Mouse (Mus musculus): Measurements from ENCODE around the gene Lcat. TPM values are rescaled to one million over a fixed set of nuclear protein-coding genes. Genes with fewer than 3 reads are reported as not detected.
"Not testable (repeated sequence)": the region's sequence is repeated elsewhere in the genome, so short reads cannot be mapped to it uniquely, and the experiment has no call there.

Gene Lcat
- polyA plus RNA-seq (2012; fragmentation: generic; extraction: Trizol), result 1.4 TPM
- long read RNA-seq, experiment 1, result 0 reads
- long read RNA-seq, experiment 2, result 0 reads

DNA sequence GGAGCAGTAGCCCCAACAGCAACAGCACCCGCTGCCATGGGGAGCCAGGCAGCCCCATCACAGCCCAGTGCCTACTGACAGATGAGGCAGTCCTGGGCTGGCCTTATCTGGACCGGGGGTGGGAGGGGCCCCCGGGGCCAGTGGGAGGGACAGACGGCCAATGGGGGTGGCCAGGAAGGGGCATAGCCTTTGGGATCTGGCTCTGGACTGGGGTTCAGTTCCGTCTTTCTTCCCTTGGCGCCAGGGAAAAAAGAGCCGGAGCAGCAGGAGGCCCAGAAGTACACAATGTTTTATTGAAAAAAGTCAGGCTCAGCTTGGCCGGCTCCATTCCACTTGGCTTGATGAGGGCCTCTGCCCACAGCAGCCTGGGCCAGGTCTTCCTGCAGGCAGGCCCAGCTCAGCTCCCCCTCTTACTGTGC, at the start of gene Lcat:
Lcat (minus strand) TSS at position 62 of the 419 bp plus-strand sequence.
- peaks cover 58% of the 10 kb centered on the region for H3K36me3 ChIP-seq (ENCODE audit: control insufficient read depth, insufficient read depth)
- H3K79me3 ChIP-seq (ENCODE audit: low read depth), result no peaks in the 10 kb centered on the region

DNA sequence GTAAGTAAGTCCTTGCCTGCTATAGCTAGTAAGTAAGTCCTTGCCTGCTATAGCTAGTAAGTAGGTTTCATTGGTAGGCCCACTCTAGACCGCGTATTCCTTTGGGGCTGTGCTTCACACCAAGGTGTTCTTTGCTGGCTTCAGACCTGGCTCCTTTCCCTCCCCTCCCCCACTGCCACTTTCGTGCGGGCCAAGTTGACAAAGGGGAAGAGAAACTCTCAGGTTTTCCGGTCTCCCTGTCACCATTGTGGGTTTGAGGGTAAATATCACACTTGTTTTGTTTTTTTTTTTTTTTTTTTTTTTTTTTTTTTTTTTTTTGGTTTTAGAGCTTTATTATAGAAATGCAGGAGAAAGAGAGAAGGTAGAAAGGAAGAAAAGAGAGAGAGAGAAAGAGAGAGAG, 49.3 kb upstream of the Lcat start:
- Histone ChIP-seq H3K27me3 (ENCODE audit: control insufficient read depth, insufficient read depth, insufficient read length) (peaks cover 11% of the 10 kb centered on the region), H3K79me3 (ENCODE audit: low read depth) (no peaks in the 10 kb centered on the region), H3ac (ENCODE audit: control insufficient read depth, insufficient read length, low read depth) (no peak overlapping the region), H3K4me3 (ENCODE audit: insufficient read depth, poor library complexity, severe bottlenecking) (no peak overlapping the region), H3K36me3 (ENCODE audit: control insufficient read depth, insufficient read depth) (no peaks in the 10 kb centered on the region), H3K79me2 (ENCODE audit: control insufficient read depth, insufficient read depth) (no peaks in the 10 kb centered on the region)
- no peak for TF ChIP-seq CTCF (IDR thresholded peaks at IDR 0.05; ENCODE audit: control insufficient read depth, insufficient read depth, insufficient read length)
- TF ChIP-seq USF1 (IDR thresholded peaks at IDR 0.05; ENCODE audit: low read depth), result no peak
- TF ChIP-seq MAX (IDR thresholded peaks at IDR 0.05), result no peak
- TF ChIP-seq MYOD1 (IDR thresholded peaks at IDR 0.05; ENCODE audit: control insufficient read depth, insufficient read length, low read depth), result no peak
- TF ChIP-seq MYOG (IDR thresholded peaks at IDR 0.05; ENCODE audit: control insufficient read depth, extremely low read depth, insufficient read length), result no peak
- no peak for TF ChIP-seq CEBPB (IDR thresholded peaks at IDR 0.05; ENCODE audit: low read depth)
- no peak for TF ChIP-seq FOSL1 (IDR thresholded peaks at IDR 0.05; ENCODE audit: insufficient read depth, low read length, poor library complexity, severe bottlenecking)

More for the DNA sequence above, at the start of gene Lcat:
- Histone ChIP-seq H3K4me3 (ENCODE audit: insufficient read depth, poor library complexity, severe bottlenecking) (no peak within 1 kb of the TSS), H3K27me3 (ENCODE audit: control insufficient read depth, insufficient read depth, insufficient read length) (no peaks in the 10 kb centered on the region), H3K79me2 (ENCODE audit: control insufficient read depth, insufficient read depth) (no peaks in the 10 kb centered on the region), H3ac (ENCODE audit: control insufficient read depth, insufficient read length, low read depth) (no peak within 1 kb of the TSS)
- TF ChIP-seq MYOG (IDR thresholded peaks at IDR 0.05; ENCODE audit: control insufficient read depth, extremely low read depth, insufficient read length), result no peak
- no peak for TF ChIP-seq MAX (IDR thresholded peaks at IDR 0.05)
- TF ChIP-seq MYOD1 (IDR thresholded peaks at IDR 0.05; ENCODE audit: control insufficient read depth, insufficient read length, low read depth), result no peak
- TF ChIP-seq FOSL1 (IDR thresholded peaks at IDR 0.05; ENCODE audit: insufficient read depth, low read length, poor library complexity, severe bottlenecking), result no peak

DNA sequence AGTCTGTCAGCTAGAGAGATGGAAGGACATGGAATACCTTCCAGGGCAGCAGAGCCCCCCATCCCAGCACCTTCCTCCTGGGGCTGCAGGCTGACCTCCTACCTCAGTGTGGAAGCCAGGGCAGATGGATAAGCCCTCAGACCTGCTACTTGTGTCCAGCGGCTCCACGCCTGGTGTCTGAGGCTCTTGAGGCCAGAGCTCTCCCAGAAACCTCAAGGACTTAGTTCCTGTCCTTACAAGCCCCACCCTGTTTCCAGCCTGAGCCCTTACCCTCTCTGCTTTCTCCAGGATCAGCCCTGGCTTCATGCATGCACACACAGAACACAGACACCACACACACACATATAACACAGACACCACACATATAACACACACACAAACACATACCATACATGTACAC, 48.4 kb upstream of the Lcat start:
- Histone ChIP-seq H3K79me3 (ENCODE audit: low read depth) (no peaks in the 10 kb centered on the region), H3K36me3 (ENCODE audit: control insufficient read depth, insufficient read depth) (no peaks in the 10 kb centered on the region), H3ac (ENCODE audit: control insufficient read depth, insufficient read length, low read depth) (no peak overlapping the region), H3K4me3 (ENCODE audit: insufficient read depth, poor library complexity, severe bottlenecking) (no peak overlapping the region), H3K27me3 (ENCODE audit: control insufficient read depth, insufficient read depth, insufficient read length) (peaks cover 11% of the 10 kb centered on the region), H3K79me2 (ENCODE audit: control insufficient read depth, insufficient read depth) (no peaks in the 10 kb centered on the region)
- TF ChIP-seq CEBPB (IDR thresholded peaks at IDR 0.05; ENCODE audit: low read depth) (no peak), MYOG (IDR thresholded peaks at IDR 0.05; ENCODE audit: control insufficient read depth, extremely low read depth, insufficient read length) (no peak), FOSL1 (IDR thresholded peaks at IDR 0.05; ENCODE audit: insufficient read depth, low read length, poor library complexity, severe bottlenecking) (no peak)

DNA sequence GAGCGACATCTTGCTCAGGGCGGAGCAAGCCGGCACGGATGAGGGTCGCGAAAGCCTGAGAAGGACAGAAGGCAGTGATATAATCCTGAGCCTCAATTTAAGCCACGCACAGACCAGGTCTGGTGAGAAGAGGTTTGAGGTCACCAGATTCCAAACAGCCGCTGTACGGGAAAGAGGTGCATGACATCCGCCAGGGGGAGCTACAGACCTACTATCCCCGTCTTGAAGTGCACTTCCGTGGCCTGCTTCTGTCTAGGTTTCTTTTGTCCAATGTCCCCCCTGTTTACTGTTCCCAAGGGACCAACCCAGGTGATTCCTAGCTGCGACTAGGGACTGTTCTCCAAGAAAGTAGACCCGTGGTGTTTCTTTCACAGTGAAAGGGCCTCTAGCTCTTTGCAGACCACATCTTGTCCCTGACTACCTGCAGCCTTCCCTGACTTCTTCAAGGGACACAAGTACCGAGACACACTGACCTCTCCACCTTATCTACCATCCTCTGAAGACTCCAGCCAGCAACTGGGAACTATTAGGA, 47.7 kb upstream of the Lcat start, which contains the start of gene Dus2:
Dus2 (plus strand) TSS at position 482 of the 532 bp plus-strand sequence.
- H3ac ChIP-seq (ENCODE audit: control insufficient read depth, insufficient read length, low read depth), result no peak within 1 kb of the TSS
- H3K4me3 ChIP-seq (ENCODE audit: insufficient read depth, poor library complexity, severe bottlenecking), result no peak within 1 kb of the TSS
- H3K36me3 ChIP-seq (ENCODE audit: control insufficient read depth, insufficient read depth), result no peaks in the 10 kb centered on the region
- H3K27me3 ChIP-seq (ENCODE audit: control insufficient read depth, insufficient read depth, insufficient read length), result peaks cover 12% of the 10 kb centered on the region
- no peaks in the 10 kb centered on the region for H3K79me3 ChIP-seq (ENCODE audit: low read depth)
- TF ChIP-seq CTCF (IDR thresholded peaks at IDR 0.05; ENCODE audit: control insufficient read depth, insufficient read depth, insufficient read length) (peak; percentile 92), CEBPB (IDR thresholded peaks at IDR 0.05; ENCODE audit: low read depth) (no peak)
- no peaks in the 10 kb centered on the region for H3K79me2 ChIP-seq (ENCODE audit: control insufficient read depth, insufficient read depth)

DNA sequence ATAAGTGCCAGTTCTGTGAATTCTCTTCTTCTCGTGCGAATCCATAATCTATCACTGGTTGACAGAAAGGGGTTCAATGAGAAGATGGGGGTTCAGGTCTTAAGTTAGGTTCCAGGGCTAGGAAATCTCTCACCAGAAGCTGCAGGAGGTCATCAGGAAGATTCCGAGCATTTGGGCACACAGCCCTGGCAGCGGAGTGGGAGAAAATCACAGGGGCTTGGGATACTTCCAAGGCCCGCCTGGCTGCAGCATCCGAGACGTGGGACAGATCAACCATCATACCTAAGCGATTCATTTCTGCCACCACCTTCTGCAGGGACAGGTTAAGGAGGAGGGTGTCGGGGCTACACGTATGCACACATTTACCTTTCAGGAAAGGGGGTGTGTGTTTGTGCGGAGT, 45.4 kb upstream of the Lcat start:
- Histone ChIP-seq H3K79me2 (ENCODE audit: control insufficient read depth, insufficient read depth) (no peaks in the 10 kb centered on the region), H3K27me3 (ENCODE audit: control insufficient read depth, insufficient read depth, insufficient read length) (peaks cover 22% of the 10 kb centered on the region), H3K79me3 (ENCODE audit: low read depth) (no peaks in the 10 kb centered on the region), H3K36me3 (ENCODE audit: control insufficient read depth, insufficient read depth) (no peaks in the 10 kb centered on the region), H3ac (ENCODE audit: control insufficient read depth, insufficient read length, low read depth) (no peak overlapping the region), H3K4me3 (ENCODE audit: insufficient read depth, poor library complexity, severe bottlenecking) (no peak overlapping the region)
- TF ChIP-seq FOSL1 (IDR thresholded peaks at IDR 0.05; ENCODE audit: insufficient read depth, low read length, poor library complexity, severe bottlenecking), result no peak
- TF ChIP-seq CEBPB (IDR thresholded peaks at IDR 0.05; ENCODE audit: low read depth), result no peak
- TF ChIP-seq MAX (IDR thresholded peaks at IDR 0.05), result no peak
- TF ChIP-seq CTCF (IDR thresholded peaks at IDR 0.05; ENCODE audit: control insufficient read depth, insufficient read depth, insufficient read length), result no peak
- TF ChIP-seq USF1 (IDR thresholded peaks at IDR 0.05; ENCODE audit: low read depth), result no peak
- no peak for TF ChIP-seq MYOD1 (IDR thresholded peaks at IDR 0.05; ENCODE audit: control insufficient read depth, insufficient read length, low read depth)
- TF ChIP-seq MYOG (IDR thresholded peaks at IDR 0.05; ENCODE audit: control insufficient read depth, extremely low read depth, insufficient read length), result no peak

DNA sequence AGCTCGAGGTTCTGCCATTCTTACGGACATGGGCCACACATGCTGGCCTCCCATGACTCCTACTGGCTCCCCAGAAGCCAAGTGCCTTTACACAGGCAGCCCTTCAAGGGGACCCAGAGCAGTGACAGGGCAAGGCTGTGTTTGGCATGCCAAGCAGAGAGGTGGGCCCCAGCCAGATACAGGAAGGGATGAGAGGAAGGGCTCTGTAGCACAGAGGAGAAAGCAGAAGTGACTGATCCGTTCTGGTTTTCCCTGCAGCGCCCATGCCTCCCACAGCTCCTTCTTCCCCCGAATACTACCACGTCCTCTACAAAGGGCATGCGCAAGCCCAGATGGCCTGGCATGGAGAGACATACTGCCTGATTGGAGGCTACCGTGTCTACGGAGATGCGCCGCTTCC, 40.2 kb upstream of the Lcat start:
- H3K79me2 ChIP-seq (ENCODE audit: control insufficient read depth, insufficient read depth); H3K4me3 ChIP-seq (ENCODE audit: insufficient read depth, poor library complexity, severe bottlenecking); H3K79me3 ChIP-seq (ENCODE audit: low read depth); H3ac ChIP-seq (ENCODE audit: control insufficient read depth, insufficient read length, low read depth); H3K36me3 ChIP-seq (ENCODE audit: control insufficient read depth, insufficient read depth): not testable (repeated sequence)
- H3K27me3 ChIP-seq (ENCODE audit: control insufficient read depth, insufficient read depth, insufficient read length), result peaks cover 20% of the 10 kb centered on the region
